Mouse (Mus musculus) midbrain, embryonic 14.5 days (tissue): ENCODE data around the gene Ivns1abp. TPM values are rescaled to one million over a fixed set of nuclear protein-coding genes. Genes with fewer than 3 reads are reported as not detected.

Experiments
- polyA plus RNA-seq: library from polyadenylated mRNA; unstranded; fragments of >200 nt; fragmentation: Nextera tagmentation; extraction: Ambion mirVana; gene quantifications from 2 replicates; pipeline ENCODE4 v1.2.1, GENCODE M21; 2014

Gene Ivns1abp
- polyA plus RNA-seq, 1 experiment from 2014 or later = 297 TPM

Other genes with a start within 250 kb of the Ivns1abp start
- gene Gm47985, start 161.9 kb upstream of the Ivns1abp start, polyA plus RNA-seq = 0.16 TPM in 1 of 2 replicates, not detected in the other
- gene Gm8947, start 152.1 kb upstream of the Ivns1abp start, polyA plus RNA-seq = not detected in 2 replicates
- gene Gm47995, start 146.0 kb upstream of the Ivns1abp start, polyA plus RNA-seq = not detected in 2 replicates
- not detected in 2 replicates for gene 3110040M04Rik, start 140.4 kb upstream of the Ivns1abp start, polyA plus RNA-seq
- gene Gm47996, start 134.3 kb upstream of the Ivns1abp start, polyA plus RNA-seq = not detected in 2 replicates
- 19.9 and 20.3 TPM in 2 replicates for gene Swt1, start 84.0 kb downstream of the Ivns1abp start, polyA plus RNA-seq
- gene Trmt1l, start 84.1 kb downstream of the Ivns1abp start, polyA plus RNA-seq = 31.1 and 42.8 TPM in 2 replicates
- 137 and 151 TPM in 2 replicates for gene Rnf2, start 156.5 kb downstream of the Ivns1abp start, polyA plus RNA-seq
- 0.23 and 0.93 TPM in 2 replicates for gene Fam129a, start 226.7 kb downstream of the Ivns1abp start, polyA plus RNA-seq